Mouse (Mus musculus) embryonic fibroblast, embryonic 13.5 days (primary cell): ENCODE measurements around the gene Ereg.

Experiments
- CTCF ChIP-seq: IDR thresholded peaks from 2 replicates; pipeline ENCODE4 v1.5.1; 2011; ENCODE audit warnings: mild to moderate bottlenecking, control low read depth, low read length, moderate library complexity, borderline replicate concordance; ENCODE audit not compliant: insufficient read depth
- POLR2A ChIP-seq: IDR thresholded peaks from 2 replicates; pipeline ENCODE4 v1.6.1; 2011; ENCODE audit warnings: low read depth, mild to moderate bottlenecking, control low read depth, low read length, moderate library complexity

GRCm38 (mm10) chr5:91085291-91085690 is 10.9 kb downstream of the Ereg start:
- TF ChIP-seq CTCF (no peak), POLR2A (no peak)
